Mouse (Mus musculus): ENCODE measurements around the gene Otor.

DNA sequence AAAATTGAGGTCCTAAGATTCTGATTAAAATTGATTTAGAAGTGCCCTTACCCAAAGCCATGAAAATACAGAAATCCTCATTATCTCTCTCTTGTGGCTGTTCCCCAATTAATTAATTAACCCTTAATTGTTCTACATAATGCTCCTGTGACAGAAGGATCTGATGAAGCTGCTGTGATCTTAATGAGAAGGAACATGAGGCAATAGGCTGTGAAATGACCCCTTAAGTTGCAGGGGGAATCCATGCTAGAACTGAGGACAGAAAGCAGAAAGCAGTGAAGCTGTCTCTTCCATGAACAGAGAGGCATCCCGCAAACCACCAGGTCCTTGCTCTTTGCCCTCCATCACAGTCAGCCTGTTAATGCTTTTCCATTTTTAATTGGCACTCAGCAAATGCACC lies 47.0 kb upstream of the Otor start:
- TF ChIP-seq CTCF (IDR thresholded peaks at IDR 0.05; ENCODE audit: borderline replicate concordance, insufficient read depth, low read depth, low read length) (no peak), POLR2A (IDR thresholded peaks at IDR 0.05; ENCODE audit: borderline replicate concordance, insufficient read depth, low read length) (no peak)
